Mouse (Mus musculus) midbrain, embryonic 12.5 days (tissue): ENCODE results near the gene Ccdc150. TPM values are rescaled to one million over a fixed set of nuclear protein-coding genes. Genes with fewer than 3 reads are reported as not detected.
A peak's percentile ranks its signal among the peaks of the same experiment; 100 is the strongest.

Experiments used
- ATAC-seq: fragments of 200-750 bp; cut with Nextera tagmentation; 2 replicates; pipeline ENCODE4 v1.8.0; 2017; ENCODE audit warnings: low read depth, moderate TSS enrichment, moderate library complexity; ENCODE audit not compliant: low FRiP score
- H3K27ac ChIP-seq: fragments of 300-500 bp; sonication (generic); replicated peaks from 2 replicates; pipeline ENCODE4 v1.5.1; 2016; ENCODE audit warnings: mild to moderate bottlenecking
- H3K27me3 ChIP-seq: fragments of 300-500 bp; sonication (generic); 2 replicates; pipeline ENCODE4 v1.6.1; 2016; ENCODE audit warnings: mild to moderate bottlenecking
- H3K36me3 ChIP-seq: fragments of 300-500 bp; sonication (generic); 2 replicates; pipeline ENCODE4 v1.6.1; 2016
- H3K4me1 ChIP-seq: fragments of 300-500 bp; sonication (generic); 2 replicates; pipeline ENCODE4 v1.6.1; 2016
- H3K4me2 ChIP-seq: fragments of 300-500 bp; sonication (generic); replicated peaks from 2 replicates; pipeline ENCODE4 v1.6.1; 2016; ENCODE audit warnings: mild to moderate bottlenecking, moderate library complexity
- H3K4me3 ChIP-seq: fragments of 300-500 bp; sonication (generic); 2 replicates; pipeline ENCODE4 v1.5.1; 2016; ENCODE audit warnings: mild to moderate bottlenecking
- H3K9ac ChIP-seq: fragments of 300-500 bp; sonication (generic); replicated peaks from 2 replicates; pipeline ENCODE4 v1.6.1; 2016; ENCODE audit warnings: mild to moderate bottlenecking, moderate library complexity
- H3K9me3 ChIP-seq: fragments of 300-500 bp; sonication (generic); 2 replicates; pipeline ENCODE4 v1.6.1; 2016; ENCODE audit warnings: mild to moderate bottlenecking
- WGBS: fragments of 180-500 bp; shearing (Covaris S2); methylation state at CpG from one replicate; pipeline ENCODE4 v1.1.7; 2016; 5-methylcytosine and 5-hydroxymethylcytosine counted together
- polyA plus RNA-seq: library from polyadenylated mRNA; unstranded; fragments of >200 nt; fragmentation: Nextera tagmentation; extraction: Ambion mirVana; gene quantifications from 2 replicates; pipeline ENCODE4 v1.2.1, GENCODE M21; 2016

Gene Ccdc150
- polyA plus RNA-seq, 1 experiment from 2014 or later: 0.40 TPM

GRCm38 (mm10) chr1:54356566-54356965, 106.1 kb downstream of the Ccdc150 start:
- Histone ChIP-seq H3K4me3 (no peak overlapping the region), H3K4me1 (no peaks in the 10 kb centered on the region), H3K9ac (no peak overlapping the region), H3K27me3 (no peaks in the 10 kb centered on the region), H3K36me3 (no peaks in the 10 kb centered on the region), H3K27ac (no peak overlapping the region), H3K4me2 (no peak overlapping the region), H3K9me3 (no peaks in the 10 kb centered on the region)
- WGBS: 86% methylated on average over 6 of the region's 6 CpGs
- ATAC-seq: no peak

DNA sequence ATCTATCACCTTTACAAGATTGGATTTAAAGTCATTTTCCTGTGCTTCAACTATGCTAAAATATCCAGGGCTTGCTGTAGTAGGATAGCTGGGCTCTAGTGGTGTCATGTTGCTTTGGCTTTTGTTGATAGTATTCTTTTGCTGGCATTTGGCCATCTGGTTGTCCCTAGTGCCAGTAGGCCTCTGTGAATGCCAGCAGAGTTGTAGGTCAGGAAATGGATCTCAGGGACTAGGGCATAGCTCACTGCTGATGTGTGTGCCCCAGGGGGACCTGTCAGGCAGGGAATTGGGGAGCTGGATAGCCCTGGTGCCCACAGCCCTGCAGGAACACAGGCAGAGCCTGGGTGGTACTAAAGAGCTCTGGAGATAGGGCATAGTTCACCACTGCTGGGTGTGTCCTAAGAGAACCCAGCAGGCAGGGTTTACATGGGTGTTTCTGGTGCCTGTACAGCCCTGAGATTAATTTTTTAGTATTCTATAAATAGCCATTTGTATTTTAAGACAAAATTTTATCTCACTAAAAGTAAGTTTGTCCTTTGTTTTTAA, 127.1 kb downstream of the Ccdc150 start:
- H3K9me3 ChIP-seq: no peaks in the 10 kb centered on the region
- no peaks in the 10 kb centered on the region for H3K36me3 ChIP-seq
- H3K4me1 ChIP-seq: no peaks in the 10 kb centered on the region
- no peak overlapping the region for H3K4me2 ChIP-seq
- no peak overlapping the region for H3K9ac ChIP-seq
- no peak overlapping the region for H3K4me3 ChIP-seq
- H3K27me3 ChIP-seq: no peaks in the 10 kb centered on the region
- no peak for ATAC-seq
- H3K27ac ChIP-seq: no peak overlapping the region

DNA sequence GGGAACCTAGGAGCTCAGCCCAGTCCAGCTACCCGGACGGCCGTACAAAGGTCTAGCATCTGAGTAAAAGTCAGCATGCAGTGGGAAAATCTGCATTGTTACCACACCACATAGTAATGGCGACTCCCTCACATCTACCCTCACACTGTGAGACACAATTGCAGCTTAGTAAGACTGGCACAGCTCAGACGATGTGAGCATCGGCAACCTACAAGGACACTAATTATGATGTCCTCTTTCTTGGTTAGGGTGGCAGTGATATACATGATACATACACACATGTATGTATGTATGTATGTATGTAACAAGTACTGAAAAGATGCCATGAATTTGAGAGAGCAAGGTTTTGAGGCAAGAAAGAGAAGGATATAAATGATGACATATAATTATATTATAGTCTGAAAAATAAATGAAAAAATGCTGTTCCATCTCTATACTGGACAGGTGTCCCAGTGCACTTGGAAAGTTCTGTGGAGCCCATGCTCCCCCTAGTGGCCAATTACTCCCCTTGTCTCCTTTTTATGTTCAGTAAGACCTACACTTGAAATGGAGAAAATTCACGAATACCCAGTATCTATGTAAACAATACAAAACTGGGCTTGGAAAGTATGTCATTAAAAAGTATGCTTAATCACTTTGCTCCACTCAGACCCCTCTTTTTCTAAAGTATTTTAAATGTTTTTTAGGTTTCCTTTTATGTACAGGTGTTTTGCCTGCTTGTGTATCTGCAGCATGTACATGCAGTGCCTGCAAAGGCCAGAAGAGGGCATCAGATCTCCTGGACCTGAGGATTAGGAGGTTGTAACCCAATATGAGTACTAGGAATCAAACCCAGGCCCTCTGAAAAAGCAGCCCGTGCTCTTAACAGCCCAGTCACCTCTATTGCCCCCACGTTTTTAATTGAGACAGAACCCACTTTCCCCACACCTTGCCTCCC, 130.8 kb downstream of the Ccdc150 start:
- no peak overlapping the region for H3K9ac ChIP-seq
- H3K9me3 ChIP-seq: no peaks in the 10 kb centered on the region
- no peak overlapping the region for H3K4me3 ChIP-seq
- no peaks in the 10 kb centered on the region for H3K27me3 ChIP-seq
- 88% methylated on average over 9 of the region's 9 CpGs for WGBS
- peak; percentile 62; the same call in 1 of the 2 replicates for ATAC-seq
- H3K4me2 ChIP-seq: no peak overlapping the region
- no peaks in the 10 kb centered on the region for H3K4me1 ChIP-seq
- H3K36me3 ChIP-seq: no peaks in the 10 kb centered on the region
- H3K27ac ChIP-seq: no peak overlapping the region

GRCm38 (mm10) chr1:54384221-54384620, 133.7 kb downstream of the Ccdc150 start:
- Histone ChIP-seq H3K4me1 (no peaks in the 10 kb centered on the region), H3K9ac (no peak overlapping the region), H3K27ac (no peak overlapping the region), H3K9me3 (no peaks in the 10 kb centered on the region), H3K36me3 (no peaks in the 10 kb centered on the region), H3K4me3 (no peak overlapping the region), H3K27me3 (no peaks in the 10 kb centered on the region), H3K4me2 (no peak overlapping the region)
- 16% methylated on average over 1 of the region's 1 CpGs for WGBS
- no peak for ATAC-seq

DNA sequence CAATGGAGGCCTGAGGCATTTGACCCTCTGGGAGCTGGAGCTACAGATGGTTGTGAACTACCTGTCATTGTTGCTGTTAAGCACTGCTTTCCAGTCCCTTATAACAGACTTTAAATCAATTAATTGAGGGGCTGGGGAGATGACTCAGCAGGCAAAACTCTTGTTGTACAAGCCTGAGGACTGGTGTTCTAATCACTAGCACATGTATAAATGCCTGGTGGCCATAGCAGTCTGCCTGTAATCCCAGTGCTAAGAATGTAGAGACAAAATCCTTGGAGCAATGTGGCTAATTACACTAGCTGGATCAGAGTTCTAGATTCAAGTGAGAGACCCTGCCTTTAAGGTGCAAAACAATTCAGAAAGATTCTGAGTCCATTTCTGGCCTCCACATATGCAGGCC, 152.3 kb downstream of the Ccdc150 start:
- H3K9me3 ChIP-seq: no peaks in the 10 kb centered on the region
- no peaks in the 10 kb centered on the region for H3K27me3 ChIP-seq
- no peak overlapping the region for H3K9ac ChIP-seq

More for the DNA sequence above, 152.3 kb downstream of the Ccdc150 start:
- H3K4me3 ChIP-seq: no peak overlapping the region
- ATAC-seq: no peak
- H3K4me1 ChIP-seq: no peaks in the 10 kb centered on the region
- H3K4me2 ChIP-seq: no peak overlapping the region
- H3K36me3 ChIP-seq: peaks cover 64% of the 10 kb centered on the region
- no peak overlapping the region for H3K27ac ChIP-seq

Other genes starting within 250 kb of the Ccdc150 start
- 4.8 and 5.5 TPM in 2 replicates for gene Hecw2, start 55.5 kb upstream of the Ccdc150 start, polyA plus RNA-seq
- 31.6 and 34.5 TPM in 2 replicates for gene Gtf3c3, start 188.3 kb downstream of the Ccdc150 start, polyA plus RNA-seq